Mouse (Mus musculus) adrenal gland, postnatal 10 days (tissue): ENCODE data around the gene Eri3. TPM values are rescaled to one million over a fixed set of nuclear protein-coding genes. Genes with fewer than 3 reads are reported as not detected.

Experiments used
- DNase-seq: peaks from one replicate; pipeline ENCODE4 v3.0.0; 2021; ENCODE audit warnings: mixed read lengths
- total RNA-seq, 2 experiments: library from RNA; stranded (reverse); gene quantifications; 2 replicates each; pipeline ENCODE4 v1.2.3; 2021

The Eri3 gene
- total RNA-seq, 2 experiments from 2014 or later = 74.8 to 96.0 TPM

- DNase-seq = no peak
Observed at GRCm38 (mm10) chr4:117577579-117577978, 27.4 kb downstream of the Eri3 start.

- no peak for DNase-seq
Observed at GRCm38 (mm10) chr4:117581626-117582025, 31.5 kb downstream of the Eri3 start.

GRCm38 (mm10) chr4:117585995-117586394 lies 35.8 kb downstream of the Eri3 start:
- DNase-seq = no peak

- no peak for DNase-seq
Observed at GRCm38 (mm10) chr4:117587447-117587846, 37.3 kb downstream of the Eri3 start.

- no peak for DNase-seq
Observed at GRCm38 (mm10) chr4:117589081-117589660, 39.0 kb downstream of the Eri3 start.

- peak; percentile 18 for DNase-seq
Observed at GRCm38 (mm10) chr4:117590781-117591180, 40.6 kb downstream of the Eri3 start.

- DNase-seq = no peak
Observed at GRCm38 (mm10) chr4:117592206-117592605, 42.0 kb downstream of the Eri3 start.

GRCm38 (mm10) chr4:117595293-117595692 lies 45.1 kb downstream of the Eri3 start:
- no peak for DNase-seq

- DNase-seq = no peak
Observed at GRCm38 (mm10) chr4:117599986-117600565, 49.9 kb downstream of the Eri3 start.

- DNase-seq = no peak
Observed at GRCm38 (mm10) chr4:117601338-117601776, 51.2 kb downstream of the Eri3 start.

GRCm38 (mm10) chr4:117605099-117605953 lies 55.2 kb downstream of the Eri3 start:
- no peak for DNase-seq

- DNase-seq = no peak
Observed at GRCm38 (mm10) chr4:117605954-117606227, 55.7 kb downstream of the Eri3 start.

- DNase-seq = no peak
Observed at GRCm38 (mm10) chr4:117606831-117607610, 56.9 kb downstream of the Eri3 start.

- peak; percentile 63 for DNase-seq
Observed at GRCm38 (mm10) chr4:117608265-117608664, 58.1 kb downstream of the Eri3 start.

- DNase-seq = no peak
Observed at GRCm38 (mm10) chr4:117609371-117610039, 59.3 kb downstream of the Eri3 start.

- DNase-seq = no peak
Observed at GRCm38 (mm10) chr4:117611385-117611784, 61.2 kb downstream of the Eri3 start.

- DNase-seq = no peak
Observed at GRCm38 (mm10) chr4:117611814-117612213, 61.6 kb downstream of the Eri3 start.

- no peak for DNase-seq
Observed at GRCm38 (mm10) chr4:117612713-117613112, 62.5 kb downstream of the Eri3 start.

- DNase-seq = peak; percentile 33
Observed at GRCm38 (mm10) chr4:117613153-117613773, 63.1 kb downstream of the Eri3 start.

GRCm38 (mm10) chr4:117616600-117616999 lies 66.4 kb downstream of the Eri3 start:
- DNase-seq = no peak

GRCm38 (mm10) chr4:117622270-117622669 lies 72.1 kb downstream of the Eri3 start:
- DNase-seq = no peak

GRCm38 (mm10) chr4:117623025-117623424 lies 72.9 kb downstream of the Eri3 start:
- DNase-seq = no peak
